Mouse (Mus musculus): Measurements from ENCODE around the gene Tekt4. TPM values are rescaled to one million over a fixed set of nuclear protein-coding genes. Genes with fewer than 3 reads are reported as not detected.

The Tekt4 gene
- polyA plus RNA-seq, 1 experiment from 2014 or later, result not detected

DNA sequence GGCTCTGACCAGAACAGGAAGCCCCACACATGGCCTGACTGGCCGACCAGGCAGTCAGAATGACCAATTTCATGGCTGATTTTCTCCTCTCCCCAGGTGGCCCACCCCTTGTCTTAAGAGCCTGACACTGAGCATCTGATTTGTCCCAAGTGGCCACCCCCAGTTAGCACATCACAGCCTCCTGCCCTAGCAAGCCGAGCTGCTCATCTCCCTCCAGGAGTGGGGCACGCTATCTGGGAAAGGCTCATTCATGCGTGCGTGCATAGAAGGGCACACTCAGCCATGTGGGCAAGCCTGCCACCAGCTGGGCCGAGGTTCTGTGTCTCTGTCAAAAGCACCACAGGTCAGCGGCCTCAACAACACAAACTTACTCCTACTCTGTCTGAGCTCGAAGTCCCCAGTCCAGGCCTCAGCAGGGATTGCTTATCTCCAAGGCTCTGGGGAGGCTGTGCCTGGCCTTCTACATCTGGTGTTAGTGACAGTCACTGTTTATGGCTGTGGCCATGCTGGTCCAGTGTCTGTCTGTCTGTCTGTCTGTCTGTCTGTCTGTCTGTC lies 29.8 kb upstream of the Tekt4 start:
- no peaks in the 10 kb centered on the region; the same call in 1 of the 2 replicates for H3K36me3 ChIP-seq (ENCODE audit: control insufficient read depth, insufficient read depth, low read length)
- no peaks in the 10 kb centered on the region for H3K27me3 ChIP-seq (ENCODE audit: control insufficient read depth, insufficient read depth, low read length)
- no peaks in the 10 kb centered on the region for H3K9me3 ChIP-seq (ENCODE audit: control insufficient read depth, low read length)
- no peak overlapping the region for H3K4me3 ChIP-seq (ENCODE audit: low read depth, low read length)
- H3K9ac ChIP-seq (ENCODE audit: low read length), result no peak overlapping the region
- no peak overlapping the region for H3K27ac ChIP-seq (replicated peaks; ENCODE audit: low read depth, low read length)
- WGBS, result 69% methylated on average over 8 of the region's 8 CpGs
- H3K4me1 ChIP-seq (ENCODE audit: control insufficient read depth, insufficient read depth, low read length), result peaks cover 15% of the 10 kb centered on the region
- no peak for ATAC-seq (ENCODE audit: insufficient number of reproducible peaks, low FRiP score, low TSS enrichment, low read depth)
- no peak overlapping the region for H3K4me2 ChIP-seq (ENCODE audit: low read depth, severe bottlenecking)
- no peak for DNase-seq (ENCODE audit: low spot score)

DNA sequence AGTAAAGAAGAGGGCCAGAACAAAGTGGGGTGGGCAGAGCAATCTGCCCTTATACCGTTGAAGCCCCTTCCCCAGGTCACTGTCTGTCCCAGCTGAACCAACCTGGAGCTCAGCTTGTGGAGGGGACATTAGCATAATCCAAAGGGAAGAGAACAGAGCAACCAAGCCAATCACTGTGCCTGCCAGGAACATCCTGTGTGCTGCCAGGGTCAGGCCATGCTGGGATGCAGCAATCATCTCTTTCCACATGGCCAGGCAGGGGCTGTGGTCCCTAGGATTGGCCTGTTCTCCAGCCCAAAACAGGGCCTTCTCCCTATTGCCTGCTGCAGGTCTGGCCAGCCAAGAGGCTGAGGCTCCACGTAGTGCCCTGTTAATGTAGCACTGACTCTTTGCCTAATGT lies 28.4 kb upstream of the Tekt4 start:
- H3K27me3 ChIP-seq (ENCODE audit: control insufficient read depth, insufficient read depth, low read length), result peaks cover under 1% of the 10 kb centered on the region; the same call in 1 of the 2 replicates
- no peaks in the 10 kb centered on the region; the same call in 1 of the 2 replicates for H3K36me3 ChIP-seq (ENCODE audit: control insufficient read depth, insufficient read depth, low read length)
- H3K9ac ChIP-seq (ENCODE audit: low read length), result no peak overlapping the region
- no peak overlapping the region for H3K27ac ChIP-seq (replicated peaks; ENCODE audit: low read depth, low read length)
- no peak overlapping the region for H3K4me3 ChIP-seq (ENCODE audit: low read depth, low read length)
- 81% methylated on average over 2 of the region's 2 CpGs for WGBS
- peaks cover 15% of the 10 kb centered on the region for H3K4me1 ChIP-seq (ENCODE audit: control insufficient read depth, insufficient read depth, low read length)
- DNase-seq (ENCODE audit: low spot score) (no peak), ATAC-seq (ENCODE audit: insufficient number of reproducible peaks, low FRiP score, low TSS enrichment, low read depth) (no peak)
- H3K4me2 ChIP-seq (ENCODE audit: low read depth, severe bottlenecking), result no peak overlapping the region
- H3K9me3 ChIP-seq (ENCODE audit: control insufficient read depth, low read length), result no peaks in the 10 kb centered on the region

DNA sequence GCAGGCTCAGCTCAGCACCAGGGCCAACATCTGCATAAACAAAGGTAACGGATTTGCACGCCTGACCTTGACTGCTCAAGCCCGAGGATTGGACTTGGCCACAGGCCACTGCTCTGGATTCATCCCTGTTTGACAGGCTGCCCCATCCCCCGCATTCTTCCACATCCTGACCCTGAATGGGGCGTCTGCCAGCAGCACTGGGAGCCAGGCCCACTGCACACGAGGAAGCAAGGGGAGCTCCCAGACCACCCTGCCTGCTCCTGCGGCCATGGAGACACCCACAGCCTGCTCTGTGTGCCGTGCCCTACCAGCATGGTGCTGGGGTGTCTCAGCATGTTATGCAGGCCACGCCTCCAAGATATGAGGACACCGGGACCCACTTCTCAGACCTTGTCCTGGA lies 27.0 kb upstream of the Tekt4 start:
- no peaks in the 10 kb centered on the region; the same call in 1 of the 2 replicates for H3K36me3 ChIP-seq (ENCODE audit: control insufficient read depth, insufficient read depth, low read length)
- no peak overlapping the region for H3K4me2 ChIP-seq (ENCODE audit: low read depth, severe bottlenecking)
- H3K27ac ChIP-seq (replicated peaks; ENCODE audit: low read depth, low read length), result no peak overlapping the region
- no peak for ATAC-seq (ENCODE audit: insufficient number of reproducible peaks, low FRiP score, low TSS enrichment, low read depth)
- no peak overlapping the region for H3K9ac ChIP-seq (ENCODE audit: low read length)
- H3K4me3 ChIP-seq (ENCODE audit: low read depth, low read length), result no peak overlapping the region
- no peak for DNase-seq (ENCODE audit: low spot score)
- 63% methylated on average over 10 of the region's 10 CpGs for WGBS
- peaks cover 10% of the 10 kb centered on the region for H3K27me3 ChIP-seq (ENCODE audit: control insufficient read depth, insufficient read depth, low read length)
- H3K4me1 ChIP-seq (ENCODE audit: control insufficient read depth, insufficient read depth, low read length), result peaks cover 22% of the 10 kb centered on the region
- no peaks in the 10 kb centered on the region for H3K9me3 ChIP-seq (ENCODE audit: control insufficient read depth, low read length)

DNA sequence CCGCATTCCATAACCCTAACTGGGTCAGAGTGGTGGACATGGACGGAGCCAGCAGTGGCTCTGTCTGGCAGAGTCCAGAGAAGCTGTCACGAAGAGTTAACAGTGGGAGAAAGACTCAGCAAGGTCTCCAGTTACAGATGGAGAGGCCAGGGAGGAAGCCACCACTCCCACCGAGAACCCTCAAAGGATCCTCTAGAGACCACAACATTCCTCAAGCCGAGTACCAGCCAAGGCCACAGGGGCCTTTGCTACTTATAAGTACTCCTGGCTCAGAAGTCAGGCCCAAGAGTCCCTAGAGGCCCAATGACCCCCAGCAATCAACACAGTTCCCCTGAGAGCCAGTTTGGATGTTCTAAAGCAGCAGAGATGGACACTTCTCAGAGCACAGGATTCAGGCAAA lies 25.2 kb upstream of the Tekt4 start:
- 49% methylated on average over 5 of the region's 5 CpGs for WGBS
- Histone ChIP-seq H3K9me3 (ENCODE audit: control insufficient read depth, low read length) (no peaks in the 10 kb centered on the region), H3K9ac (ENCODE audit: low read length) (no peak overlapping the region), H3K27ac (replicated peaks; ENCODE audit: low read depth, low read length) (no peak overlapping the region), H3K4me1 (ENCODE audit: control insufficient read depth, insufficient read depth, low read length) (peaks cover 23% of the 10 kb centered on the region), H3K36me3 (ENCODE audit: control insufficient read depth, insufficient read depth, low read length) (no peaks in the 10 kb centered on the region; the same call in 1 of the 2 replicates), H3K4me2 (ENCODE audit: low read depth, severe bottlenecking) (no peak overlapping the region), H3K4me3 (ENCODE audit: low read depth, low read length) (no peak overlapping the region), H3K27me3 (ENCODE audit: control insufficient read depth, insufficient read depth, low read length) (peaks cover 15% of the 10 kb centered on the region)
- ATAC-seq (ENCODE audit: insufficient number of reproducible peaks, low FRiP score, low TSS enrichment, low read depth) (no peak), DNase-seq (ENCODE audit: low spot score) (no peak)

DNA sequence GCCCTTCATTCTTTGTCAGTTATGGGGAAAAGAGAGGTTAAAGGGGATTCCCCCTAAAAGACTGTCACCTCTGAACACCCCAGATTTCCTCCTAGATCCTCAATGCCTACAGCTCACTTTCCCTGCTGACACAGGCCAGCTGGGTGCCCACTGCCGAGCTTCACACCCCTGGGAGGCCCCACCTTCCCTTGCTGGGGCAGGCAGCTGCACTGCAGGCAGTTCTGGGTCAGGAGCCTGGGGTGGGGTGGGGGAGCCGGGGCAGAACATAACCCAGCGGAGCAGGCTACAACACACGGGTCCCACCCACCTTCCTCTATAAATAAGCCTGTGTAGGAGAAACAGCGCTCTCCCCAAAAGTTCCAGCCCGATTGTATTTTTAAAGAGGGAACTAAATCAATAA lies 24.5 kb upstream of the Tekt4 start:
- 48% methylated on average over 6 of the region's 6 CpGs for WGBS
- H3K36me3 ChIP-seq (ENCODE audit: control insufficient read depth, insufficient read depth, low read length), result no peaks in the 10 kb centered on the region; the same call in 1 of the 2 replicates
- no peak overlapping the region for H3K4me3 ChIP-seq (ENCODE audit: low read depth, low read length)
- no peak overlapping the region for H3K4me2 ChIP-seq (ENCODE audit: low read depth, severe bottlenecking)
- H3K4me1 ChIP-seq (ENCODE audit: control insufficient read depth, insufficient read depth, low read length), result peaks cover 30% of the 10 kb centered on the region
- no peak for DNase-seq (ENCODE audit: low spot score)
- no peaks in the 10 kb centered on the region for H3K9me3 ChIP-seq (ENCODE audit: control insufficient read depth, low read length)
- H3K27ac ChIP-seq (replicated peaks; ENCODE audit: low read depth, low read length), result no peak overlapping the region
- no peak for ATAC-seq (ENCODE audit: insufficient number of reproducible peaks, low FRiP score, low TSS enrichment, low read depth)
- H3K9ac ChIP-seq (ENCODE audit: low read length), result no peak overlapping the region
- H3K27me3 ChIP-seq (ENCODE audit: control insufficient read depth, insufficient read depth, low read length), result peaks cover 15% of the 10 kb centered on the region

DNA sequence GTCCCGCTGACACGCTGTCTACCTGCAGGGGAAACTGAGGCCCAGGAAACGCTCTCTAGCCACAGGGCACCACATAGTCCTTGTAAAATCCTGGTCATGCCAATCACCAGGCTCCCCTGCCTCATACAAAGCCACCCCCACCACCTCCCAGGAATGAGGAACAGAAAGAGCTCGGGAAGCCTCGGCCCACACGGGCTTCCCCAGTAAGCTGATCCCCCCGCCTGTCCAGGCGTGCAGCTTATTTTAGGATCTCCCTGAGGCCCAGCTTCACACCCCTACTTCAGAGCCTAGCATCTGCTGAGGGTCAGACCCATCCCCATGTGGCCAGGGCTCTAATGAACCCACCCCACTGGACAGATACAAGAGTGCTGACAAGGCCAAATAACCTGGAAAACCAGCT lies 23.9 kb upstream of the Tekt4 start:
- H3K9me3 ChIP-seq (ENCODE audit: control insufficient read depth, low read length), result no peaks in the 10 kb centered on the region
- no peak overlapping the region for H3K4me3 ChIP-seq (ENCODE audit: low read depth, low read length)
- H3K4me2 ChIP-seq (ENCODE audit: low read depth, severe bottlenecking), result no peak overlapping the region
- no peak for ATAC-seq (ENCODE audit: insufficient number of reproducible peaks, low FRiP score, low TSS enrichment, low read depth)
- H3K27me3 ChIP-seq (ENCODE audit: control insufficient read depth, insufficient read depth, low read length), result peaks cover 15% of the 10 kb centered on the region
- no peak overlapping the region for H3K27ac ChIP-seq (replicated peaks; ENCODE audit: low read depth, low read length)
- DNase-seq (ENCODE audit: low spot score), result no peak
- H3K9ac ChIP-seq (ENCODE audit: low read length), result no peak overlapping the region
- H3K36me3 ChIP-seq (ENCODE audit: control insufficient read depth, insufficient read depth, low read length), result no peaks in the 10 kb centered on the region; the same call in 1 of the 2 replicates
- H3K4me1 ChIP-seq (ENCODE audit: control insufficient read depth, insufficient read depth, low read length), result peaks cover 32% of the 10 kb centered on the region
- 49% methylated on average over 8 of the region's 8 CpGs for WGBS

DNA sequence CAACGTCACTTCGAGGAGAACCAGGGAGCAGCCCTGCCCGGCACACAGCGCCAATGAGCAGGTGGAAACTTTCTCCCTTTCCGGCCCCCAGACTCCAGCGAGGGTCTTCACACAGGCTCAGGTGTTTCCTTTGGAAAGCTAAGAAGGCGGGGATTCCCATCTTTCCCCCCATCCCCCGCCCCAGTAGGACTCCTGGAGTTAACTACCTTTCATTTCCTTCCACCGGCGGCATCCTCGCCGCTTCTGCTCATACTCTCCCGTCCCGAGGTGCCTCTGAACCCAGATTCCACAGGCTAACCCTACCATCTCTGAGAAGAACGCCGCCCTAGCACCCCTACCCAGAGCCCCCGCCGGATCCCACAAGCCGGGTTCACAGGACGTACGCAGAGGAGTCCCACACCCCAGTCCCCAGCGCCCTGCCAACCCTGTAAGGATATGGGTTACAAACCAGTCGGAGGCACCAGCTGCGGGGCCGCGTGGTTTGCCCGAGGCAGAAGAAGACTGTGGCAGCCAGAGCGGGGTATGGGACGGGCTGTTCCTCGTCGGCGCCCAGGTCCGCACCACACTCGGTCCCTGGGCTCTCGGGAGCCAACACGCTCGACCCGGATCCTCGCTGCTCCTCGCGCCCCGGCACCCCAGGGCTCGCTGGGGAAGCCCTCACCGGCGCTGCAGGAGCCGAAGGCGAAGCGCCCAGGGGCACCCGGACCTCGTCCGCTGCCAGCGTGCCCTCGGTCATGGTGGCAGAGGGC lies 21.8 kb upstream of the Tekt4 start:
- H3K9ac ChIP-seq (ENCODE audit: low read length), result peak overlapping the region; percentile 77
- peak overlapping the region; percentile 14; the same call in 1 of the 2 replicates for H3K27ac ChIP-seq (replicated peaks; ENCODE audit: low read depth, low read length)
- H3K4me2 ChIP-seq (ENCODE audit: low read depth, severe bottlenecking), result peak overlapping the region; percentile 97
- under 1% methylated on average over 53 of the region's 53 CpGs for WGBS
- ATAC-seq (ENCODE audit: insufficient number of reproducible peaks, low FRiP score, low TSS enrichment, low read depth) (no peak), DNase-seq (ENCODE audit: low spot score) (peak; percentile 58)
- H3K9me3 ChIP-seq (ENCODE audit: control insufficient read depth, low read length), result no peaks in the 10 kb centered on the region
- peak overlapping the region; percentile 80 for H3K4me3 ChIP-seq (ENCODE audit: low read depth, low read length)
- peaks cover 32% of the 10 kb centered on the region for H3K4me1 ChIP-seq (ENCODE audit: control insufficient read depth, insufficient read depth, low read length)
- H3K36me3 ChIP-seq (ENCODE audit: control insufficient read depth, insufficient read depth, low read length), result no peaks in the 10 kb centered on the region; the same call in 1 of the 2 replicates
- H3K27me3 ChIP-seq (ENCODE audit: control insufficient read depth, insufficient read depth, low read length), result peaks cover 15% of the 10 kb centered on the region

DNA sequence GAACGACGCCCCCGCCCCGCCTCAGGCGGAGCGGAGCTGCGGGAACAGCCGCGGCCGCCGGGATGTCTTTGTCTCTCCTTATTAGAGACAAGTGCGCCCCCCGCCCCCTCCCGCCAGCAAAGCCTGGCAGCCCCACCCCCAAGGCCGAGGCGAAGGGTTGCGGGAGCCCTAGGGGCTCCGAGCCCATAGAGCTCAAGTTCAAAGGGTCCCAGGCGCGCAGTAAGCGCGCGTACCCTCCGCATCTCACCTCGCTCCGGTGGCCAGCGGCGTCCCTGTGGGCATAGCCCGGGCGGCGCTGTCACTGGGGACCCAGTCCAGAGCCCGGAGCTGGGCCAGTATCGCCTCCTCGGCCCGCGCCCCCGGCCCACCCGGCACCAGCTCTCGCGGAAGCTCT lies 21.2 kb upstream of the Tekt4 start:
- Histone ChIP-seq H3K27ac (replicated peaks; ENCODE audit: low read depth, low read length) (peak overlapping the region; percentile 87), H3K4me3 (ENCODE audit: low read depth, low read length) (peak overlapping the region; percentile 80), H3K4me1 (ENCODE audit: control insufficient read depth, insufficient read depth, low read length) (peaks cover 32% of the 10 kb centered on the region), H3K9me3 (ENCODE audit: control insufficient read depth, low read length) (no peaks in the 10 kb centered on the region), H3K4me2 (ENCODE audit: low read depth, severe bottlenecking) (peak overlapping the region; percentile 97), H3K27me3 (ENCODE audit: control insufficient read depth, insufficient read depth, low read length) (peaks cover 15% of the 10 kb centered on the region), H3K36me3 (ENCODE audit: control insufficient read depth, insufficient read depth, low read length) (no peaks in the 10 kb centered on the region), H3K9ac (ENCODE audit: low read length) (peak overlapping the region; percentile 77)
- DNase-seq (ENCODE audit: low spot score) (no peak), ATAC-seq (ENCODE audit: insufficient number of reproducible peaks, low FRiP score, low TSS enrichment, low read depth) (peak; percentile 36)
- under 1% methylated on average over 36 of the region's 40 CpGs for WGBS

Data from limb, embryonic 11.5 days (tissue).